Mouse (Mus musculus): Measurements from ENCODE around the gene Umodl1.

Umodl1 gene

DNA sequence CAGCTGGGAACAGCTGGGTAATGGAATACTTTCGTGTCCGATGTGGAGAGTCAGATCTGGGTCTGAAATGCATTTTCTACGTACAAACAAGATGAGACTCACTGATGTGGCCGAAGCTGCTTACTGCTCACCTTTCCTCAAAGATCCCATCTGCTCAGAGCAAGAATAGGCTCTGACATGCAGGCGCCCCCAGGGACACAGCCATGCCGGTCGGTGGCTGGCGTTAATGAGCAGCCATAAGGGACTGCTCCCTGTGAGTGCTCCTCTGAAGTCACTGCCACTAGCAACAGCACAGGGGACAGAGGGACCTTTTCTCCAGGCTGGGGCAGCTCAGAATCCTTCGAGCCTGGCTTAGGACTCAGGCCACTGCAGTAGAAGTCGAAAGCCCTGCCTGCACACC is at the start of gene Umodl1:
Gene Umodl1, plus strand, starts transcription at position 301 of the 400 bp plus-strand sequence.
- DNase-seq (ENCODE audit: low read depth, low spot score), result no peak

DNA sequence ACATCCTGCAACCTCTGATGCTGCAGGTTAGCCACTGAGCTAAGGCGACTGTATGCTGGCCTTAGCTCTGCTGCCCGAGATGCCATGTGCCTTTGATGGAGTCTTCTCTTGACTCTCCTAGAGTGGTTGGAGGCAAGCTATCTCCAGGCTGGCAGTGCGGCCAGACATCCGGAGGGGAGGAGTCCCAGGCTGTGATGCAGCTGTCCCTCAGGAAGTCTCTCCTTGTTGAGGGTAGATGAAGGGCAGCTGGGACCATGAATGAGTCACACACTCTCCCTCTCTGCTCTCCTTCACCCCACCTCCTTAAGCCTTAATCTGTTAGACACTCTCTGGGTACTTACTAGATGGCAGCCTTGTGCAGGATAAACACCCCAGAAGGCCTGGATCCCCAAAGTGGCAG is 46.9 kb upstream of the Umodl1 start:
- no peak for DNase-seq (ENCODE audit: low read depth, low spot score)

DNA sequence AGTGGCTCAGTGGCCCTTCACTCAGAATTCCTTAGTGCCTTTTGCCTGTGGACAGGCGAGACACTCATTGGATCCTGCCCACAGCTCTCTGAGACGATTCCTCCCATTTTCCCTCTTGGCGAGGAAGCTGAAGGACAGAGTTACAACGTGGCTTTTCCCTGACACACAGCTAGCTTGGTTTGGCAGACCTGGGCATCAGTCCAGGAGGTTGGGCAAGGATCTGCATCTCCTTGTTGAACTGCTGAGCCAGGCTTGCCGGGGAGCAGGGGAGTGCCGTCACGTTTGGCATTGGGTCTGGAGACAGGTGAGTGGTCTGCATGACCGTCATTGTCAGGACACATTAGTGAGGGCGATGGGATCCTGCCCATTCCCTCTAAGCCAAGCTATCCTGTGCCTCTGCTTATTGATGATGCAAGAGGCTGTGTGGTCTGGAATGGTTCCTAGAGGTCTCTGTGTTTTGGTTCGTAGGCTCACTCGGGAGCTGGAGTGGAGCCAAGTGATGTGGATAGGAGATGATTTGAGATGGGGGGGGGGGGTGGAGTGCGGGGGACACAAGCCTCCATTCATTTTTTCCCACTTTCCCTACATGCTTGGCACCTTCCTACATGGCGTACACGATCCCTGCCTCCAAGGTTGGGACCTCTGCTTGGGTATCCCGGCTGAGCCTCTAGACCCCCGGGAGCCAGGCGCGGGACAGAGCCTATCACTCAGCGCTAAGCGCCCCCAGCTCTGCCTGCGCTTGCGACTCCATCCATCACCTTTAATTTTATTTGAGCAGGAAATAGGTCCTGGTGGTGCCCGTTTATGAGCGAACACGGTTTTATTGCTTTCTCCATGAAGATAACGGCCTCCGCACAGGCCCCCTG is 43.3 kb upstream of the Umodl1 start:
- no peak for DNase-seq (ENCODE audit: low read depth, low spot score)

DNA sequence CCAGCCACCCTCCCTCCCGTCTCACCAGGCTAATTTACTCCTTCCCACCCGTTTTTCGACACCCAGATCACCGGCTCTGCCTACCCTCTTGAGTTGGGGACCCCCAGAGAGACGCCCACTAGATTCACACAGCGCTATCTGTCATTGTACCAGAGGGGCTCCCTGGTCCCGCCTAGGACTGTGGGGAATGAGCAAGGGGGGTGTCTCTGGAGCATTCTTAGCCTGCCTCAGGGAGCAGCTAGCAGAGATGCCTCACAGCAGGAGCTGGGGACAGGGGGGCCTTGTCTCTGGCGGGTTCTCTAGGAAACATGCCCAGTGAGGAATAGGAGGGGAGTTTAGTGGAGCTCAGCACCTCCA is 42.7 kb upstream of the Umodl1 start:
- DNase-seq (ENCODE audit: low read depth, low spot score), result no peak

DNA sequence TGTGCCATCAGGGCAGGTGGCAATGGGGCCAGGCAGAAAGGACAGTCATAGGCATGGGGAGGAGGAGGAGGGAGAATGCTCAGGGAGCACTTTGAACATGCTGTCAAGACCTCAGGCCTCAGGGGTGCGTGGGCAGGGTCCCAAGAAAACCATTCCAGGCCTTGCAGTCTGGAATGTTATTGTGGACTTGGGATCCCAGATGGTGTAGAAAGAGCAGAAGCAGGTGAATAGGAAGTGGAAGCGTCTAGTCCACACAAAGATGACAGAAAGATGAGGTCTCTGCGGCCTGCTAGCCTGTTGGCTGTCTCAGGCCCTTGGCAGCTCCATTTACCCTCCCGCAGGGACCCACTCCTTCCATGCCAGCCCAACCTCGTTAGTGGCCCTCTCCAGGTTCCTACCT is 41.9 kb upstream of the Umodl1 start:
- DNase-seq (ENCODE audit: low read depth, low spot score), result no peak

DNA sequence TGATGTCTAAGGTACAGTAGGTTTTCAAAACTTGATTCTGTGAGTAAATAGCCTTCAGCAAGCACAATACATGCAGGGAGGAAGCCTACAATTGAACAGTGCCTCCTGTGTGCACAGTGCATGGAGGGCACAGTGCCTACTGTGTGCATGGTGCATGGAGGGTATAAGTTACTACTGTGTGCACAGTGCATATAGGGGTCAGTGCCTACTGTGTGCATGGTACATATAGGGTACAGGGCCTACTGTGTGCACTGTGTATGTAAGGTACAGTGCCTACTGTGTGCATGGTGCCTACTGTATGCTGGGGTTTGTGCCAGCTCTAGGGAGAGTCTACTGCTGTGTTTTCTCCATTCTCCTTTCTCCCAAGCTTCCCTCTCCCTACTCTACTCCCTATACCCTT is 40.2 kb upstream of the Umodl1 start:
- no peak for DNase-seq (ENCODE audit: low read depth, low spot score)

DNA sequence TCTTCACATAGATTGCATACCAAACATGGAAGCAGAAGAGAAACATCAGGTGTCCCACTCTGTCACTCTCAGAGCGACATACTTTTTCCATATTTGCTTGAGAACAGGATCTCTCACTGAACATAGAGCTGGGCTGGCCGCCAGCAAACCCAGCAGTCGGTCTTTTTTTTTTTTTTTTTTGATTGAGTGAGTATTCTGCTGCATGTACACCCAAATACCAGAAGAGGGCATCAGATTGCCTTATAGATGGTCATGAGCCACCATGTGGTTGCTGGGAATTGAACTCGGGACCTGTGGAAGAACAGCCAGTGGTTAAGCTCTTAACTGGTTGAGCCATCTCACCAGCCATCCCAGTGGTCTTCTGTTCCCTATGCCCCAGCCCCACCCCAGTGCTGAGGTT is 30.9 kb upstream of the Umodl1 start:
- peak; percentile 57 for DNase-seq (ENCODE audit: low read depth, low spot score)

DNA sequence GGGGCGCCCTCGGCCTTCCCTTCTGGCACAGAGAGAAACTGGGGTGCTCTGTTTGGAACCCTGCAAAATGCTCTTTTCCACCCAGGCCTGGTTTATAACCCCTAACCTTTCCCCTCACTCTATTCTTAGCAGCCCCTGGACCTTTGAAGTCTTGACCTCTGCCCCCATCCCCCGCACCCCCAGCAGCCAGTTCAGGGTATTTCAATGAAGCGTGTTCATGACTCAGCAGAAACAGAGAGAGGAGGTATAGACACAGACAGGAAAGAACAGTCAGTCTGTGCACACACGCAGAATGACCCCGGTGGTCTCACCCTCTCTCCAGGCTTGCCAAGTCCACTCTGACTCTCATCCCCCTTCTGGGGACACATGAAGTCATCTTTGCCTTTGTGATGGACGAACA is 23.6 kb upstream of the Umodl1 start:
- DNase-seq (ENCODE audit: low read depth, low spot score), result no peak

DNA sequence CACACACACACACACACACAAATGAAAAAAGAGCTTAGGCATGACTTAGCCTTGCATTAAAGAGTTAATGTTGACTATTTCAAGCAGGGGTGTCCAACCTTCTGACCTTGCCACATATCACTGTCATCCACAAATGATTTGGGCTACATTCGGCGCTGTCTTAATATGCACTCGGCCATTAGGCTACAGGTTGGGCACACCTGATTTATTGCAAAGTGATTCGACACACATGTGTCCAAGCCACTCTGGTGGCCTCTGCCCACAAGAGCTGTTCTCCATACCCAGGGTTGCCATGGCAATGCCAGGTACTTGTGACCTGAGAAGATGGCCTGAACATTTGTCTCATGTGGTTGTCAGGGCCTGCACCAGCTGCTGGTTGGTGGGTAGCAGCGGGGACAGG is 21.6 kb upstream of the Umodl1 start:
- DNase-seq (ENCODE audit: low read depth, low spot score), result no peak

DNA sequence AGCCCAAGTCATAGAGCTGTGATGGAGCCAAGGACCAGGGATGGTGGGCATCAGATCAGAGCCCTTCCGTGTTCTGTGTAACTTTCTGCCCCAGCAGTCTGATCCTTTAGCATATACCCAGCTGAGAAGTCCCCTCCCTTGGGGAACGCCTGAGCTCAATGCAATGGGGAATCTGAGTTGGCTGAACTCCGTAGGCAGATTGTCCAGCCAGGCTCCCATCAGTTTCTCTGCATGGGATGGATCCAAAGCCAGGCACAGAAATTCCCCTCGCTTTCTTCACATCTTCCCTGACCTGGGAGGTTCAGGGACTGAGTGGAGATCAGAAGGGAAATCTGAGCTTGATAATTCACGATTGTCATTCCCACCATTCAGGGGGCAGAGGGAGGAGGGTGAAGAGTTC is 19.1 kb upstream of the Umodl1 start:
- DNase-seq (ENCODE audit: low read depth, low spot score), result no peak

DNA sequence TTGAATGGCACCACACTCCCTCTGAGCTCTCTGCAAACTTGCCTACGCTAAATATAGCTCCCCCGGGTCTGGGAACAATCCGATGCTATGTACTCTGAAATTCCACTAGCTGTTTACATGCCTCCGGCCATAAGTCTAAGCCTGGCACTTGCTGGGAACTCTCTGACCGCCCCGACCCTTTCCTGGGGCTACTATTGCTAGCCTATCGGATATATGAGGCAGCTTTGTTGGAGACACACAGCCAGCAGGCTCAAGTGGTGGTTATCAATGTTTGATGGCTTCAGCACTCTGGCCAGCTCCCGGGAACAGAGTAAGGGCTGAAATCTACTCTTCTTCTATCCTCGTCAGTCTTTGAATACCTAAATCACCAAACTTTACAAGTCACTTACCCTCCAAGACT is 15.9 kb upstream of the Umodl1 start:
- peak; percentile 40 for DNase-seq (ENCODE audit: low read depth, low spot score)

DNA sequence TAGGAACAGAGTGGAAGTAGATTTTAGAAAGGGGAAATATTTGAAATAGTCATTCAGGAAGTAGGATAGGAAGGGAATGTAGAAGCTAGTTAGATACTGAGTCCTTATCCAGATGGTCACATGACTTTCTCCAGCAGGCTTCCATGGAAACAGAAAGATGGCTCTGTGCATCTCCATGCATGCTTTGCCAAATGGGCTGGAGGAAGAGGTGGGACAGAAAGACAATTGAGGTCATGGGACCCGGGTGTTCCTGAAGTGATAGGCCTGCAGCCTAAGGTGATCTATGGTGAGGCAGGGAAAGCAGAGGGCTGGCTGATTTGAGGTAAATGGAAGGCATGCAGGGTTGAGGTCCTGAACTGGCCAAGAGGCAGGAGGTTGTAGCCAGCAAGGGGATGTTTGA is 6.1 kb upstream of the Umodl1 start:
- no peak for DNase-seq (ENCODE audit: low read depth, low spot score)

DNA sequence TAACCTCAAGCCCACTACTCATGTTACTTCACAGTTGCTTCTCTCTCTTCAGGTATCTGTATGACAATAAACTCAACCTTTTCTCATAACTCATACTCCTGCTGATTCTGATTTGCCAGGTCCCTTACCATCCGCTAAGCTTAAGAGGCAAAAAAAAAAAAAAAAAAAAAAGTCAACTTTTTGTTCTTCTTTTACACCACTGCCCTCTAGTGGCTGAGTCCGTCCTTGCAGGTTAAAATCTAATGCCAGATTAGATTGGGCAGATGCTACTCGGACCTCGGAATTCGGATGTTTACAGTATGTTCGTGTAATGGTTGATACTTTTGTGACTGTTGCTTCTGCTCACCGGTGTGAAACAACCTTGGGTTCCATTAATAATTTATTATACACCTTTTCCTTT is 3.7 kb upstream of the Umodl1 start:
- peak; percentile 64 for DNase-seq (ENCODE audit: low read depth, low spot score)

DNA sequence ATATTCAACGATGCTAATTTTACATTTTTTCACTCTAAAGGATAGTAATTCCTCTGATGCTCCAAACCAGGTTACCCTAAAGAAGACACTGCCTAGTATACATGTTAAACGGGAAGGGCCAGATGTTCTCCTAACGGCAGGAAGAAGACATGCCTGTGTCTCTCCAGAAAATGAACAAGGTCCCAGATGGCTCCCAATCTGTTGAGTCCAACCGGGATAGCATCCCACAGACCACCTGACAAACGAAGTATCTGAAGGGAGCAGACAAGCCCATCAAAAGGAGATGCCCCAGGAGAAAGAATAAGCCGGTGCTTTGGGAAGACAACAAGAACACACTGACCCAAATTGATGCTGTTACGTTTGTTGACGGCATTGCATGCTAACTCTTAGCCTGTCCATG is 2.8 kb upstream of the Umodl1 start:
- no peak for DNase-seq (ENCODE audit: low read depth, low spot score)

DNA sequence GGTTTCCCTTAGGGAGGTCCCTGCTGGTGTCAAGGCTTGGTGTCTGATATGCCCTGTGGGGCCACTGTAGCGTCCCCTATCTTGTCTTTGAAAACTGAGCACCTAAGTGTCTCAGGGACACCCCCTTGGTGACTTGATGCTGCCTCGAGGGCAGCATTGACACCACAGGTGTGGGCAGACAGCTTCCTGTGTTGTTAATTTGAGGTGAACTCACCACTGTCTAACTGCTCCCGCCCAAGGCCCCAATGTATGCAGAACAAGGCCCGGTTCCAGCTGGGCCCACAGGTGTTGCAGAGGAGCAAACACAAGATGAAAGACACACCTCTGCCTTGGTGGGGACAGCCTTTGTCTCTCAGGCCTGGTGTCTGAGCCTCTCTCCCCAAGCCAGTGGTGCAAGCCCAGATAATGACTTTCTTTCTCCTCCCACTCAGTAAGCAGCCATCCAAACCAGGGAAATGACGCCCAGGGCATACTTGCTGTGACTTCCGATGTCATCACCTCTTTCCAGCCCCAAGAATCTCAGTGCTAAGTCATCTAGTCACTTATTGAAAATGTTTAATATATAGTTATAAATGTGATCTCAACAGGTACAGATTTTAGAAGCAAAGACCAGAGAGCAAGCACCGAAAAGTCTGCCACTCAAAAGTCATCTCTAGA is 7.6 kb downstream of the Umodl1 start:
- DNase-seq (ENCODE audit: low read depth, low spot score), result peak; percentile 21

DNA sequence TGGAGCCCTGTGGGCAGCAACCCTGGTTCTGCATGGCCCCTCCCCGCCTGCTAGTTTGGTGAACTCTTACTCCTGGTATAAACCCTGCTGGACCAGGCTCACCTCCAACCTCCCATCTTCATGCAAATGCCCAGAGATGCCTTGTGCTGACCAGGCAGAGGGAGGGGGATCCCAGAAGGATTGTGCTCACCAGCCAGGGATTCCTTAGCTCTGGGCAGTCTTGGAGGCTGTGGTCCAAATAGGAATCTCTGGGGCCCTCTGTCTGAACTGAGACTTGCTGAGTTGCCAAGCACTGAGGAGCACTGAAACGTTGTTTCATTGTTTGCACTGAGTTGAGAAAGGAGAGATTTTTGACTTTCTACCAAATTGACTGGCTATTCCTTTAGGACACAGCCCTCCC is 8.4 kb downstream of the Umodl1 start:
- no peak for DNase-seq (ENCODE audit: low read depth, low spot score)

DNA sequence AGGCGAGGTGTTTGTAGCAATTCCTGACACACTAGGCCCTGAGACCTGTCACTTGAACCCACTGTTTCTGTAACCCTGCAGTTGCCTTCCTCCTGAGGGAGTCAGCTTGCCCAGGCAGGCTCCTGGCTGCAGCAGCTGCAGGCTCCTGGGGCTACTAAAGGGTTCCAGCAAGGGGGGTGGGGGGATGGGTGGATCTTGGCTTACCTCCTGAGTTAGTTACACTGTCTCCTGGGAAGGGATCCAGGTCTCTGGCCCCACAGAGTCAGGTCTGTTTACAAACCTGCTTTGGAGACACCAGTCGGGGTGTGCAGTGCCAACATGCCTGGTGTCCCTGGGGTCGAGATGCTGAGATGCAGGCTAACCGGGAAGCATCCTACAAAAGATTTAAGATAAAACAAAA is 15.5 kb downstream of the Umodl1 start:
- DNase-seq (ENCODE audit: low read depth, low spot score), result no peak

DNA sequence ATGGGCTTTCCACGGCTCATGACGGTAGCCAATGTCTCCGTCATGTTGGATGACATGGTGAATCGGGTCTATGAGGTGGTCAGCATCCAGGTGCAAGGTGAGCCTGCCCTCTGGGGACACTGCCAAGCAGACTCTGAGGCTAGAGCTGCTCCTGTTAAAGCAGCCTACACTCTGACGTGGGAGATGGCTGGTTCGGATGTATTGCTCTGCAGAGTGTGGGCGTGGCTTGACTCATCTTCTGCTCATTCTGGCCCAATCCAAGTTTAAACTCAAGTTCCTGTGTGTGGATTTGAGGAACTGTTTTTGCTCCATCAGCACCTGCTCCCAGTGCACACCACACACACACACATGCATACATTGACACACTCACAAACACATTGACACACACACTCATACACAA is 17.4 kb downstream of the Umodl1 start:
- DNase-seq (ENCODE audit: low read depth, low spot score), result no peak

DNA sequence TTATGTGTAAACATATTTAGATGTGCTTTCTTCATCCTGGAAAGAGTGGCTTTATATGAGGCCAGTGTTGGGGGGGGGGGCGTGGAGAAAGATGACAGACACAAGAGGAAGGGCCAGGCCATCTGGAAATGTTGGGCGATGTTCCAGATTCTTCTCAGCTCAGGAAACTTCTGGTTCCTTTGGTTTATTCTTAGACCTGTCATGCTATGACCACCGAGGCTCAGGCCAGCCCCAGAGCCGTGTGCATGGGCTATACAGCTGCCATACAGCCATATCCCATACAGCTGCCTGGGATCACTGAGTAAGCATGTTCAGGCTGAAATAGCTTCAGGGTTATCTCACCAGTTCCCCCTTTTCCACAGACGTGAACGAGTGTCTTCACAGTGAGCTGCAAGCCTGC is 18.9 kb downstream of the Umodl1 start:
- no peak for DNase-seq (ENCODE audit: low read depth, low spot score)

DNA sequence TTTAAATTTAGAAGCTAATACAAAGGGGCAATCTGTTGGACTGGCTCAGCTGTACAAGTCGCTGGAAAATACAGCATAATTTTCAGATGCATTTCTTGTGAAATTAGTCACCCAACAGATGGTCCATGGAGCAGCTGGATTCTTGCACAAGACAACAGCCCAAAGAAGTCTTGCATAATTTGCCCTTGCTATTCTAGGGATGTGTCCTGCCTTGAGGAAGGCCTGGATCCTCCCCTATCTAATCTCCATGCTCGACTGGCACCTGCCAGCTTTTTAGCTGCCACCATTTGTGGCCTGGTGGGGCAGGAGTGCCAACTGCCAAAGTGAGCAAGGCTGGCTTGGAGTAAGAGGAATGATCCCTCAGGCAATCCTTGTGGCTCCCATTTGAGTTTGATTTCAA is 22.9 kb downstream of the Umodl1 start:
- DNase-seq (ENCODE audit: low read depth, low spot score), result no peak

DNA sequence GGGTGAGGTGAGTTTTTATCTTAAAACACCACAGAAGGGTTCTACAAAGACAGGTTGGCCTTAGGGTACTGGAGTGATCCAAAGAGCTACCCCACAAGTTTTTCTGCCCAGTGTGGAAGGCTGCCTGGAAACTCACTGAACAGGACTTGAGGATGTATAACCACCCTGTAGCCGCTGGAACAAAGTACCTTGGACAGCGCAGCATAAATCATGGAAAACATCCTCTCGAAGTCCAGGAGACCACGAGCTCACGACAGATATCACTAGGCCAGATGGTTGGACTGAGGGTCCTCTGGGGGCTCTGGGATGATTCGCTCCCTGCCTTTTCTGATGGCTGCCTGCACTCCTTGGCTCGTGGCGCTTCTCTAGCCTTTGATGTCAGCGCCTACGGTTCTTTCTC is 24.1 kb downstream of the Umodl1 start:
- DNase-seq (ENCODE audit: low read depth, low spot score), result peak; percentile 34

DNA sequence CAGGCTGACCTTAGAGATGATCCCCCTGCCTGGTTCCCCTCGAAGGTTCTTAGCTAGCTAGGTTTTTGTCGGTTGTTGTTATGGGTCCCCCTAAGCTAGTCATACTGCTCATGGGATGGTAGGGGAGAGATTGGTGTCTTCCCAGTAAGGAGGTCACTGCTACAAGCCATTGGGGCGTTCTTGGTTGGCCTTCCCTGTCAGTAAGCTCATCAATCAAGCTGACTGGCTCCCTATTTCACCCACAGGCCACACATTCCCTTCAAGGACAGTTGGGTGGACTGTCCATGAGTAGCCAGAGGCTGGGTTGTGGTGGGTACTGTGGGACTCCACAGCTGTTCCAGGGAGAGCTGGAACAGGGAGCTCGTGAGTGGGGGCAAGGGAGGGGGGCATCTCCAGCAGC is 29.1 kb downstream of the Umodl1 start:
- no peak for DNase-seq (ENCODE audit: low read depth, low spot score)

DNA sequence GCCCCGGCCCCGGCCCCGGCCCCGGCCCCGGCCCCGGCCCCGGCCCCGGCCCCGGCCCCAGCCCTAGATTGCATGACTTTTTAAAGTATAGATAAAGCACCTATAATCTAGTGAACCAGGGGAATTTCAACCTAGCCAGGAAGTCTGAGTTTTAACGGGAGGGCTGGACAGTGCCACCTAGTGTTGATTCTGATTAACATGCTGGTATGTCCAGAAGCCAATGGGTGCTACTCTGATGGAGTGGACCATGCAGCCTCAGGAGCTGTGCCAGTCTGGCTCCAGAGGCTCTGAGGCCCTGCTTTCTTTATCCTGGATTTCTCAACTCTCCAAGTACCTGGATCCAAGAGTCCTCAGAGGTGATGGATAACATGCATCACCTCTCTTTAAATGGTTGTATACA is 35.8 kb downstream of the Umodl1 start:
- peak; percentile 66 for DNase-seq (ENCODE audit: low read depth, low spot score)

Data from ZHBTc4 (cell line).